In genomic region chr4:134172391-134172790, GRCm38 (mm10) we compare ENCODE assay signal across 22 mouse cellular contexts. TPM values are rescaled to one million over a fixed set of nuclear protein-coding genes. Genes with fewer than 3 reads are reported as not detected.
A peak's percentile ranks its signal among the peaks of the same experiment; 100 is the strongest.
DNase-seq lines count a peak whose midpoint lies in the region; ATAC-seq and TF ChIP-seq lines count a peak whose summit lies in the region.
"Had no signal": no experiment of that assay in that cellular context is flagged by ENCODE, and none has a peak within 500 bp of the region (broad histone marks: within the 10 kb centered on the region; RNA-seq: fewer than 3 reads in every experiment).

No protein-coding gene starts in this region.

- H3K4me2 ChIP-seq in forebrain, embryonic 14.5 days (ENCODE audit: low read length): no peak overlapping the region
- no peak overlapping the region for H3K4me2 ChIP-seq in forebrain, postnatal 0 days (ENCODE audit: low read depth)
- H3K4me2 ChIP-seq in hindbrain, embryonic 16.5 days (ENCODE audit: low read length): no peak overlapping the region
- H3K4me2 ChIP-seq: hindbrain, embryonic 12.5 days; limb, embryonic 12.5 days; midbrain, embryonic 12.5 days had no signal

- no peak overlapping the region for H3K4me3 ChIP-seq in forebrain, embryonic 14.5 days (ENCODE audit: low read depth, low read length)
- H3K4me3 ChIP-seq in forebrain, postnatal 0 days (ENCODE audit: low read depth, low read length): no peak overlapping the region
- no peak overlapping the region for H3K4me3 ChIP-seq in hindbrain, embryonic 16.5 days (ENCODE audit: low read length)
- H3K4me3 ChIP-seq: embryonic facial prominence, embryonic 10.5 days; erythroblast, embryonic 14.5 days; hindbrain, embryonic 12.5 days; limb, embryonic 12.5 days; midbrain, embryonic 12.5 days had no signal

- no peak for ATAC-seq in forebrain, embryonic 14.5 days
- ATAC-seq in forebrain, postnatal 0 days: no peak
- ATAC-seq in hindbrain, embryonic 16.5 days: no peak
- ATAC-seq: forebrain, embryonic 16.5 days; intestine, embryonic 16.5 days had no signal

- no peak for TF ChIP-seq CTCF in forebrain, postnatal 0 days (IDR thresholded peaks at IDR 0.05; ENCODE audit: low read depth)

- H3K9ac ChIP-seq in forebrain, embryonic 14.5 days (ENCODE audit: low read length): no peak overlapping the region
- no peak overlapping the region for H3K9ac ChIP-seq in forebrain, postnatal 0 days
- no peak overlapping the region for H3K9ac ChIP-seq in hindbrain, embryonic 16.5 days (ENCODE audit: low read depth, low read length)
- H3K9ac ChIP-seq: hindbrain, embryonic 12.5 days; limb, embryonic 12.5 days; liver, embryonic 14.5 days; midbrain, embryonic 12.5 days had no signal

- 75% methylated on average over 3 of the region's 3 CpGs for WGBS in forebrain, embryonic 14.5 days
- 67% methylated on average over 3 of the region's 3 CpGs for whole genome bisulfite sequencing in forebrain, postnatal 0 days
- 79% methylated on average over 3 of the region's 3 CpGs for WGBS in hindbrain, embryonic 16.5 days

- no peaks in the 10 kb centered on the region for H3K4me1 ChIP-seq in forebrain, embryonic 14.5 days (ENCODE audit: control insufficient read depth, insufficient read depth, low read length)
- no peaks in the 10 kb centered on the region for H3K4me1 ChIP-seq in forebrain, postnatal 0 days (ENCODE audit: insufficient read depth)
- no peaks in the 10 kb centered on the region for H3K4me1 ChIP-seq in hindbrain, embryonic 16.5 days (ENCODE audit: control insufficient read depth, insufficient read depth, low read depth, low read length)
- H3K4me1 ChIP-seq: embryonic facial prominence, embryonic 10.5 days; hindbrain, embryonic 12.5 days; limb, embryonic 12.5 days; midbrain, embryonic 12.5 days had no signal

- H3K9me3 ChIP-seq in forebrain, embryonic 14.5 days (replicated peaks; ENCODE audit: control insufficient read depth, low read length): no peaks in the 10 kb centered on the region
- H3K9me3 ChIP-seq in forebrain, postnatal 0 days (ENCODE audit: low read length): no peaks in the 10 kb centered on the region
- no peaks in the 10 kb centered on the region for H3K9me3 ChIP-seq in hindbrain, embryonic 16.5 days (ENCODE audit: control insufficient read depth, low read length)
- H3K9me3 ChIP-seq: embryonic facial prominence, embryonic 10.5 days; hindbrain, embryonic 12.5 days; limb, embryonic 12.5 days; midbrain, embryonic 12.5 days had no signal

- peak; percentile 26 for DNase-seq in forebrain, embryonic 14.5 days (ENCODE audit: low spot score)
- DNase-seq in forebrain, postnatal 0 days: no peak
- peak; percentile 16 for DNase-seq in layer of hippocampus, adult 11-12 months (ENCODE audit: low spot score)
- no peak for DNase-seq in layer of hippocampus, postnatal 36 days
- peak; percentile 34 to 51 for DNase-seq in right cerebral cortex, adult 2 months (ENCODE audit: low spot score in 2 of 2)
- no peak for DNase-seq in right cerebral cortex, postnatal 4 days
- no peak for DNase-seq in thymus, postnatal 25 days
- DNase-seq: B cell, adult 2 months; cerebellum, adult 11 months; cerebellum, postnatal 36 days; gastrocnemius, postnatal 14 days had no signal

- H3K36me3 ChIP-seq in forebrain, embryonic 14.5 days (ENCODE audit: control insufficient read depth, insufficient read depth, low read length): no peaks in the 10 kb centered on the region
- no peaks in the 10 kb centered on the region for H3K36me3 ChIP-seq in forebrain, postnatal 0 days (ENCODE audit: insufficient read depth)
- H3K36me3 ChIP-seq in hindbrain, embryonic 16.5 days (ENCODE audit: control insufficient read depth, insufficient read depth, low read length): 0 out of 2 replicates have a peak, but pooled peaks cover 2% of the 10 kb centered on the region

- no peaks in the 10 kb centered on the region for H3K27me3 ChIP-seq in forebrain, embryonic 14.5 days (replicated peaks; ENCODE audit: control insufficient read depth, insufficient read depth, low read length)
- H3K27me3 ChIP-seq in forebrain, postnatal 0 days (ENCODE audit: insufficient read depth, low read length): no peaks in the 10 kb centered on the region
- H3K27me3 ChIP-seq in hindbrain, embryonic 16.5 days (replicated peaks; ENCODE audit: control insufficient read depth, insufficient read depth, low read length): no peaks in the 10 kb centered on the region
- H3K27me3 ChIP-seq: hindbrain, embryonic 12.5 days; limb, embryonic 12.5 days; midbrain, embryonic 12.5 days had no signal

- no peak overlapping the region for H3K27ac ChIP-seq in forebrain, embryonic 14.5 days (ENCODE audit: low read depth, low read length)
- H3K27ac ChIP-seq in forebrain, postnatal 0 days (ENCODE audit: low read depth, low read length): no peak overlapping the region
- H3K27ac ChIP-seq in hindbrain, embryonic 16.5 days (ENCODE audit: low read depth, low read length): no peak overlapping the region
- H3K27ac ChIP-seq: embryonic facial prominence, embryonic 10.5 days; hindbrain, embryonic 12.5 days; kidney, postnatal 0 days; limb, embryonic 12.5 days; liver, embryonic 14.5 days; macrophage; midbrain, embryonic 12.5 days had no signal

RNA-seq across cellular contexts. Expression of gene Cep85, which starts 14.5 kb away (rescaled TPM):
- polyA plus RNA-seq in forebrain, embryonic 14.5 days (2014; fragmentation: Nextera tagmentation; extraction: Ambion mirVana): 20.1 and 21.3 TPM in 2 replicates
- total RNA-seq in forebrain, postnatal 0 days (2014; rRNA removed): 11.0 and 14.0 TPM in 2 replicates
- 11.8 and 13.5 TPM in 2 replicates for polyA plus RNA-seq in forebrain, postnatal 0 days (2015; fragmentation: Nextera tagmentation; extraction: Ambion mirVana)
- 10 to 100 TPM; 16.1 to 17.5 TPM for total RNA-seq in layer of hippocampus, postnatal 36 days (2021)
- 17.6 and 18.0 TPM in 2 replicates for polyA plus RNA-seq in hindbrain, embryonic 16.5 days (2015; fragmentation: Nextera tagmentation; extraction: Ambion mirVana)

RNA-seq across cellular contexts. Expression of gene Gm7534, which starts 30.4 kb away (rescaled TPM):
- not detected in 2 replicates for polyA plus RNA-seq in forebrain, embryonic 14.5 days (2014; fragmentation: Nextera tagmentation; extraction: Ambion mirVana)
- not detected in 2 replicates for total RNA-seq in forebrain, postnatal 0 days (2014; rRNA removed)
- not detected in 2 replicates for polyA plus RNA-seq in forebrain, postnatal 0 days (2015; fragmentation: Nextera tagmentation; extraction: Ambion mirVana)
- total RNA-seq in layer of hippocampus, postnatal 36 days (2021): not detected
- not detected in 2 replicates for polyA plus RNA-seq in hindbrain, embryonic 16.5 days (2015; fragmentation: Nextera tagmentation; extraction: Ambion mirVana)
- total RNA-seq: gastrocnemius, postnatal 14 days had no signal
- polyA plus RNA-seq: erythroblast, embryonic 14.5 days; forebrain, embryonic 16.5 days; hindbrain, embryonic 12.5 days; intestine, embryonic 16.5 days; limb, embryonic 12.5 days; liver, embryonic 14.5 days; macrophage; midbrain, embryonic 12.5 days had no signal

RNA-seq across cellular contexts. Expression of gene Sh3bgrl3, which starts 43.8 kb away (rescaled TPM):
- 351 and 372 TPM in 2 replicates for polyA plus RNA-seq in forebrain, embryonic 14.5 days (2014; fragmentation: Nextera tagmentation; extraction: Ambion mirVana)
- total RNA-seq in forebrain, postnatal 0 days (2014; rRNA removed): 124 and 162 TPM in 2 replicates
- polyA plus RNA-seq in forebrain, postnatal 0 days (2015; fragmentation: Nextera tagmentation; extraction: Ambion mirVana): 554 and 579 TPM in 2 replicates
- total RNA-seq in layer of hippocampus, postnatal 36 days (2021): 100 to 1,000 TPM; 234 to 264 TPM
- polyA plus RNA-seq in hindbrain, embryonic 16.5 days (2015; fragmentation: Nextera tagmentation; extraction: Ambion mirVana): 467 and 509 TPM in 2 replicates

RNA-seq across cellular contexts. Expression of gene Catsper4, which starts 54.8 kb away (rescaled TPM):
- not detected in 2 replicates for polyA plus RNA-seq in forebrain, embryonic 14.5 days (2014; fragmentation: Nextera tagmentation; extraction: Ambion mirVana)
- total RNA-seq in forebrain, postnatal 0 days (2014; rRNA removed): not detected in 2 replicates
- not detected in 2 replicates for polyA plus RNA-seq in forebrain, postnatal 0 days (2015; fragmentation: Nextera tagmentation; extraction: Ambion mirVana)
- total RNA-seq in layer of hippocampus, postnatal 36 days (2021): not detected
- not detected in 2 replicates for polyA plus RNA-seq in hindbrain, embryonic 16.5 days (2015; fragmentation: Nextera tagmentation; extraction: Ambion mirVana)
- polyA plus RNA-seq: embryonic facial prominence, embryonic 10.5 days; erythroblast, embryonic 14.5 days; forebrain, embryonic 16.5 days; hindbrain, embryonic 12.5 days; limb, embryonic 12.5 days; liver, embryonic 14.5 days; macrophage; midbrain, embryonic 12.5 days had no signal

Comparison
In these comparisons a context has a peak if more than half of its experiments do, and no peak if none do; other contexts are left out.
1. DNase-seq: peak in forebrain, embryonic 14.5 days (single experiment), layer of hippocampus, adult 11-12 months (single experiment) and right cerebral cortex, adult 2 months (2 of 2); none in forebrain, postnatal 0 days (single experiment), layer of hippocampus, postnatal 36 days (0 of 2), right cerebral cortex, postnatal 4 days (single experiment) and thymus, postnatal 25 days (single experiment).